Mouse (Mus musculus) stomach, embryonic 14.5 days (tissue): ENCODE measurements around the gene Bik. TPM values are rescaled to one million over a fixed set of nuclear protein-coding genes. Genes with fewer than 3 reads are reported as not detected.

ENCODE experiments used
- microRNA-seq: library from miRNA; unstranded; fragments of <30 nt; microRNA quantifications from one replicate; pipeline ENCODE4, GENCODE M21; 2016
- polyA plus RNA-seq: library from polyadenylated mRNA; unstranded; fragments of >200 nt; fragmentation: Nextera tagmentation; extraction: Ambion mirVana; gene quantifications from 2 replicates; pipeline ENCODE4 v1.2.1, GENCODE M21; 2014

The Bik gene
- polyA plus RNA-seq, 1 experiment from 2014 or later, result 8.9 TPM

Small RNAs within 50 kb of the gene (microRNA-seq; reads per million reads assigned to microRNA genes)
- gene Gm24575, result not detected

Other genes with a start within 250 kb of the Bik start
- gene Arfgap3, start 176.6 kb upstream of the Bik start, polyA plus RNA-seq, result 59.1 and 60.8 TPM in 2 replicates
- 53.5 and 55.1 TPM in 2 replicates for gene Pacsin2, start 62.3 kb upstream of the Bik start, polyA plus RNA-seq
- 18.0 and 19.2 TPM in 2 replicates for gene Ttll1, start 16.0 kb upstream of the Bik start, polyA plus RNA-seq
- gene Tspo, start 36.7 kb downstream of the Bik start, polyA plus RNA-seq, result 80.3 and 82.5 TPM in 2 replicates
- 35.6 and 38.3 TPM in 2 replicates for gene Mcat, start 36.9 kb downstream of the Bik start, polyA plus RNA-seq
- 37.5 and 40.3 TPM in 2 replicates for gene Ttll12, start 68.3 kb downstream of the Bik start, polyA plus RNA-seq
- gene Scube1, start 198.2 kb downstream of the Bik start, polyA plus RNA-seq, result 9.8 and 12.3 TPM in 2 replicates